Mouse (Mus musculus) embryonic facial prominence, embryonic 12.5 days (tissue): ENCODE measurements around the gene Snrnp25. TPM values are rescaled to one million over a fixed set of nuclear protein-coding genes. Genes with fewer than 3 reads are reported as not detected.
A peak's percentile ranks its signal among the peaks of the same experiment; 100 is the strongest.
"Not testable (repeated sequence)": the region's sequence is repeated elsewhere in the genome, so short reads cannot be mapped to it uniquely, and the experiment has no call there.

Experiments
- ATAC-seq: fragments of 200-750 bp; cut with Nextera tagmentation; 2 replicates; pipeline ENCODE4 v1.8.0; 2017; ENCODE audit not compliant: insufficient number of reproducible peaks, insufficient read depth, low FRiP score, low TSS enrichment
- H3K27ac ChIP-seq: fragments of 300-500 bp; sonication (generic); 2 replicates; pipeline ENCODE4 v1.5.1; 2016; ENCODE audit warnings: mild to moderate bottlenecking
- H3K27me3 ChIP-seq: fragments of 300-500 bp; sonication (generic); 2 replicates; pipeline ENCODE4 v1.6.1; 2016; ENCODE audit warnings: mild to moderate bottlenecking, moderate library complexity
- H3K36me3 ChIP-seq: fragments of 300-500 bp; sonication (generic); 2 replicates; pipeline ENCODE4 v1.6.1; 2016; ENCODE audit warnings: mild to moderate bottlenecking
- H3K4me1 ChIP-seq: fragments of 300-500 bp; sonication (generic); 2 replicates; pipeline ENCODE4 v1.6.1; 2016
- H3K4me2 ChIP-seq: fragments of 300-500 bp; sonication (generic); replicated peaks from 2 replicates; pipeline ENCODE4 v1.6.1; 2016; ENCODE audit warnings: mild to moderate bottlenecking, moderate library complexity
- H3K4me3 ChIP-seq: fragments of 300-500 bp; sonication (generic); 2 replicates; pipeline ENCODE4 v1.5.1; 2016; ENCODE audit warnings: mild to moderate bottlenecking
- H3K9ac ChIP-seq: fragments of 300-500 bp; sonication (generic); 2 replicates; pipeline ENCODE4 v1.6.1; 2016; ENCODE audit warnings: mild to moderate bottlenecking, moderate library complexity
- H3K9me3 ChIP-seq: fragments of 300-500 bp; sonication (generic); 2 replicates; pipeline ENCODE4 v1.6.1; 2016; ENCODE audit warnings: mild to moderate bottlenecking, moderate library complexity
- WGBS: fragments of 180-500 bp; shearing (Covaris S2); methylation state at CpG from one replicate; pipeline ENCODE4 v1.1.7; 2016; 5-methylcytosine and 5-hydroxymethylcytosine counted together
- polyA plus RNA-seq: library from polyadenylated mRNA; unstranded; fragments of >200 nt; fragmentation: Nextera tagmentation; extraction: Ambion mirVana; gene quantifications from 2 replicates; pipeline ENCODE4 v1.2.1, GENCODE M21; 2016

The Snrnp25 gene
- polyA plus RNA-seq, 1 experiment from 2014 or later, result 71.1 TPM

DNA sequence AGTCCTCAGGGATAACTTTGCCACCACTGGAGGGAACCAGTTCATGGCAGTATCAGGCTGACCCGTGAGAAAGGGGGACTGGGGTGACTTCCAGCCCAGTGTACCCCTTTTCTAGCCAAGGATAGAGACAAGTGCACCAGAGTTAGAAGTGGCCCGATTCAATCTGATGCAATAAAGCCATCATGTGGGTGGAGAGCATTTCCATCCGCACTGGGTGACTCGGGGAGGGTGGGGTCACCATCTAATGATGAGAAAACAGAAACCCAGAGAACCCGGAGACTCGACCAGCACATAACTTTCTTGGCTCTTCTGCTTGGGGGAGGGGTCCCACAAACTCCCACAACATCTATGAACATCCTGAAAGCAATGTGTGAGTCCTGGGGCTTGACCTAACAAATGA is 8.5 kb upstream of the Snrnp25 start:
- WGBS, result 73% methylated on average over 6 of the region's 6 CpGs
- H3K9ac ChIP-seq, result no peak overlapping the region
- no peak overlapping the region for H3K4me3 ChIP-seq
- no peaks in the 10 kb centered on the region for H3K9me3 ChIP-seq
- H3K36me3 ChIP-seq, result no peaks in the 10 kb centered on the region
- H3K4me1 ChIP-seq, result 0 out of 2 replicates have a peak, but pooled peaks cover 3% of the 10 kb centered on the region
- H3K4me2 ChIP-seq, result no peak overlapping the region
- no peak for ATAC-seq
- no peak overlapping the region for H3K27ac ChIP-seq
- 0 out of 2 replicates have a peak, but pooled peaks cover 3% of the 10 kb centered on the region for H3K27me3 ChIP-seq

DNA sequence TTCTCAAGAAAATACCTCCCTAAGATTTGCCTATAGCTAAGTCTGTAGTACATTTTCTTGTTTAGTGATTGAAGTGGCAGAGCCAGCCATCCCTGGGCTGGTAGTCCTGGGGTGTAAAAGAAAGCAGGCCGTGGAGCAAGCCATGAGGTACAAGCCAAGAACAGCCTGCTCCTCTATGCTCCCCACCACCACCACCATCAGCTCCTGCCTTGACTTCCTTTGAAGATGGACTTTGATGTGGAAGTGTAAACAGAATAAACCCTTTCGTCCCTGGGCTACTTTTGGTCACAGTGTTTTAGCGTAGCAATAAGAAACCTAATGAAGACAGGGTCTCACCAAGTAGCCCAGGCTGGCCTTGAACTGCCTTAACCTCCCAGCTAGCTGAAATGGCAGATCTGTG is 7.4 kb upstream of the Snrnp25 start:
- Histone ChIP-seq H3K27me3 (0 out of 2 replicates have a peak, but pooled peaks cover 3% of the 10 kb centered on the region), H3K36me3 (no peaks in the 10 kb centered on the region), H3K27ac (no peak overlapping the region), H3K9ac (no peak overlapping the region), H3K4me3 (no peak overlapping the region), H3K9me3 (no peaks in the 10 kb centered on the region), H3K4me2 (no peak overlapping the region), H3K4me1 (0 out of 2 replicates have a peak, but pooled peaks cover 3% of the 10 kb centered on the region)
- ATAC-seq, result no peak
- WGBS, result 50% methylated on average over 3 of the region's 3 CpGs

DNA sequence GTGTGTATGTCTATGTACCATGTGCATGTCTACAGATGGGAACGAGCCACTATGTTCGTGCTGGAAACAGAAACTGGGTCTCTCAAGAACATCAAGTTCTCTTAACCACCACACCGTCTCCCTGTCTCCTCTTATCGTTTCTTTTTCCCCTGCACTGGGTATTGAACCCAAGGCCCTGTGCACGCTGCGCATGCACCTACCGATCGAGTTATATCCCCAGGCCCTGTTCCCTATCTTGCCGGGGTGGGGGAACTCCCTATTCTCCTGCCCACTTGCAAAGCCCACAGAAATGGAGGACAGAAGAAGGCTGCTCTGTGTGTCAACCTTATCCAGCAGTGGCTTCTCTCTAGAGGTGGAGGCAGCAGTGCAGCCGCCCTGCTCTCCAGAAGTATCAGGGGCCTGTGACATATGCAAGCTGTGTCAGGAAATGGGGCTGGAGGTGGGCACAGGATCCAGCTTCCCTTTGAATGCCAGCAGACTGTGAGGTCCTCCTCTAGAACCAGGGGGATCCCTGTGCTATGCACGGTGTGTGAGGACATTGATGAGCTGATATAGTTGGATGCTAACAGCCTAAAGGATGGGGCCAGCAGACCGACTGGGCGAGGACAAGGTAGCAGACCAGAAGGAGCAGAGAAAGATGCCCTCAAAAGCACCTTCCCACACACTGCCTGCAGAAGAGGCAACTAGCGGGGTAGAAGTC is 6.8 kb upstream of the Snrnp25 start:
- Histone ChIP-seq H3K9me3 (no peaks in the 10 kb centered on the region), H3K4me1 (0 out of 2 replicates have a peak, but pooled peaks cover 3% of the 10 kb centered on the region), H3K4me3 (no peak overlapping the region), H3K4me2 (no peak overlapping the region), H3K36me3 (no peaks in the 10 kb centered on the region), H3K27ac (no peak overlapping the region), H3K9ac (no peak overlapping the region), H3K27me3 (0 out of 2 replicates have a peak, but pooled peaks cover 3% of the 10 kb centered on the region)
- 67% methylated on average over 14 of the region's 14 CpGs for WGBS
- no peak for ATAC-seq

DNA sequence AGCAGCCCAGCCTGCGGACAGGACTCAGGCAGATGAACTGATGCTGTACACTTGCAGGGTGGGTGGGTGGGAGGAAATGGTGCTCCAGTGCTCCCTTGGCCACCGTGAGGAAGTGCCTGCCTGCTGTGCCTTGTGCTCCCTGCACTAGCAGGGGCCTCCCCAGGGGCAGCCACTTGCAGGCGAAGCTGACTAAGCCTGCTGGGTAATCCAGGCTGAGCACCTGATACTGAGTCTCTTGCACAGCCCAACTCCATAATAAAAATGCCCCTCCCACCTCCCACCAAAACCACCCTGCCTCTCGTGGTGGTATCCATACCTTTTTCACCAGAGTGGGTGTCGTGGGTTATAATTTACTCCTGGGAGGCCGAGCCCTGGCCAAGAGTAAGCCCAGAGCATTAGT is 6.0 kb upstream of the Snrnp25 start:
- 42% methylated on average over 6 of the region's 6 CpGs for WGBS
- H3K9me3 ChIP-seq, result no peaks in the 10 kb centered on the region
- ATAC-seq, result no peak
- H3K4me3 ChIP-seq, result no peak overlapping the region
- no peaks in the 10 kb centered on the region for H3K36me3 ChIP-seq
- H3K9ac ChIP-seq, result 0 out of 2 replicates have a peak overlapping the region, but pooled peaks have one; percentile 10
- H3K27me3 ChIP-seq, result 0 out of 2 replicates have a peak, but pooled peaks cover 3% of the 10 kb centered on the region
- H3K4me1 ChIP-seq, result 0 out of 2 replicates have a peak, but pooled peaks cover 3% of the 10 kb centered on the region
- H3K4me2 ChIP-seq, result no peak overlapping the region
- H3K27ac ChIP-seq, result no peak overlapping the region

DNA sequence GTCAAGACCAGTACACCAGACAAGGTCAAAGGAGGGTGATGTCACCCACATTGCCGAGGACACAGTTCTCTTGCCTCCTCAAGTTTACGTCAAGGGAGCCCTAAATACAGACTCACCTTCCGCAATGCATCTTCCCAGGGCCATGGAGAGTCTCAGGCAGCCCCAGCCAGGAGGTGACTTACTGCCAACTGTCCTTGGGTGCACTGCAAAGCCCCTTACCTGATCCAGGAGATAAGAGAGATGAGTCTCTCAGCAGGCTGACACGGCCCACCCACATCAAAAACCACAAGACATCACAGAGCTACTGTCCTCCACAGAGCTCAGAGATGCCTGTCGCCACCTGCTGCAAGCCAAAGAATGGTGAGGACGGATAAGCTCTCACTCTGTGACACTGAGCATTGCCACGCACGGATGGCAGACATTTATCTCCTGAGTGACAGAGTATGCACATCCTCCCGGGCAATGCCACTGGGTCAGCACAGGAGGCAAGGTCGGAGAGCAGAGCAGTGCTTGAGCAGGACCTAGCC is 5.1 kb upstream of the Snrnp25 start, which contains the start of gene Il9r:
Il9r (minus strand) TSS at position 205 of the 527 bp plus-strand sequence.
- ATAC-seq, result no peak
- Histone ChIP-seq H3K27me3 (0 out of 2 replicates have a peak, but pooled peaks cover 3% of the 10 kb centered on the region), H3K9me3 (no peaks in the 10 kb centered on the region), H3K27ac (no peak within 1 kb of the TSS), H3K9ac (peak within 1 kb of the TSS; percentile 10; the same call in 1 of the 2 replicates), H3K4me3 (no peak within 1 kb of the TSS), H3K4me1 (peaks cover 8% of the 10 kb centered on the region; the same call in 1 of the 2 replicates), H3K36me3 (no peaks in the 10 kb centered on the region), H3K4me2 (no peak within 1 kb of the TSS)
- WGBS, result 75% methylated on average over 10 of the region's 10 CpGs

DNA sequence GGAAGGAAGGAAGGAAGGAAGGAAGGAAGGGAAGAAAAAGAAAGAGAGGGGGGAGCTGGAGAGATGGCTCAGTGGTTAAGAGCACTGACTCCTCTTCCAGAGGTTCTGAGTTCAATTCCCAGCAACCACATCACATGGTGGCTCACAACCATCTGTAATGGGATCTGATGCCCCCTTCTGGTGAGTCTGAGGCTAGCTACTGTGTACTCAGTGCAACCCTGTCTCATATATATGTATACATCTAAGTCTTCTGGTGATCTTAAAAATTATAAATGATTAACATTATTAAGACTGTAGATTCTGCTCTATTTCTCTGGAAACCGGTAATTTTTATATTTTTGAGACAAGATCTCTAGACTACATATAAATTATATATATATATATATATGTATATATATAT is 4.2 kb upstream of the Snrnp25 start:
- H3K9ac ChIP-seq, H3K4me2 ChIP-seq, H3K9me3 ChIP-seq, H3K27ac ChIP-seq, H3K4me3 ChIP-seq, ATAC-seq, H3K36me3 ChIP-seq, H3K27me3 ChIP-seq: not testable (repeated sequence)
- peaks cover 11% of the 10 kb centered on the region; the same call in 1 of the 2 replicates for H3K4me1 ChIP-seq
- WGBS, result 59% methylated on average over 1 of the region's 1 CpGs

DNA sequence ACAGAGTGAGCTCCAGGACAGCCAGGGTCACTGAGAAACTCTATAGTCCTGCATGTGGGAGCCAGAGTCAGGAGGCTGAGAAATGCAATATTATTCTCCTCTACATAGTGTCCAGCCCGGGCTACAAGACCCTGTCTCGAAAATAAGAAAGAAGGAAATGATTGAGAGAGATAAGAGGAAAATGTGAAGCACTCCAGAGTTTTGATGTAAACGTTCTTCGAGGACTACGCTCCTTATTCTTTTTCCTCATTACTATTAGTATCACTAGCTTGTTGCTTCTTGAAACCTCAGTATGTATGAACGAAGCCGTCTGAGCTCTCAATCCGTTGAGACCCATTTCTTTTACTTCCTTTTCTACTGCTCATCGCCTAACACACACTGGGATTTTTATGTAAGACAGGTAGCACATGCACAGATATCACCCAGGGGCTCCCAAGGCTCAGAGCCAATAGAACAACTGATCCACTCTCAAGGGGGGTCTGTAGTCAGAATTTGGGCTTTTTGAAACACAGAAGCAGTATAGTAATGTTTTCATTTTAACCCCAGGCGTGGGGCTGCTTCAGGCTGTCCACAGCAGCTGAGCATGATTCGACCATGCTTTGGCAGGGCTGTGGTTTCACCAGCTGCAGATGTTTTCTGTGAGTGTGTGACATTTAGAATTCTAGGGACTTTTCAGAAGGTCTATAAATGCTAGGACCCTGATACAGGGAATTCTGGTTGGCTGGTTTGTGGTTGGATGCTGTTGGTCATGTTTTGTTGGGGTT is 3.1 kb upstream of the Snrnp25 start:
- 79% methylated on average over 11 of the region's 11 CpGs for WGBS

DNA sequence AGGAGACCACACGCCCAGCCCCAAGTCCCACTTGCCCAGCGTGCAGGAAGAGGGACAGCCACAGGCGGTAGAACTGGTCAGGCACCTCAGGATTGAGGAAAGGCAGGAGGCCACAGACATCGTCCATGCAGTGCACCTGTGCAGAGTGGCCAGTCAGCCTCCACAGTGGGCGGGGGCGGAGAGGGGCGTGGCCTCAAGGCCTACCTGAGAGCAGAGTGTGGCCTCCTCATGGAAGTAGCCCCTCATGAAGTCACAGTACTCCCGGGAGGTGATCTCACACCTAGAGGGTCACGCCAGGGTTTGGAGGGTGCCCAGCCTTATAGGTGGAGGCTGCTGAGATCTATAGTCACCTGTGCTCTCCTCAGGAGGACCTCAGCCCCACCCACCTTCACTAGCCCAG is 5.4 kb downstream of the Snrnp25 start:
- Histone ChIP-seq H3K4me2 (no peak overlapping the region), H3K27me3 (no peaks in the 10 kb centered on the region), H3K27ac (no peak overlapping the region), H3K9ac (no peak overlapping the region), H3K36me3 (peaks cover 79% of the 10 kb centered on the region), H3K9me3 (no peaks in the 10 kb centered on the region), H3K4me3 (no peak overlapping the region), H3K4me1 (0 out of 2 replicates have a peak, but pooled peaks cover 3% of the 10 kb centered on the region)
- WGBS, result 84% methylated on average over 9 of the region's 9 CpGs
- ATAC-seq, result no peak

More for the DNA sequence above, 3.1 kb upstream of the Snrnp25 start:
- ATAC-seq, result no peak
- Histone ChIP-seq H3K4me2 (no peak overlapping the region), H3K36me3 (no peaks in the 10 kb centered on the region), H3K9me3 (no peaks in the 10 kb centered on the region), H3K27me3 (no peaks in the 10 kb centered on the region), H3K4me3 (no peak overlapping the region), H3K4me1 (peaks cover 11% of the 10 kb centered on the region; the same call in 1 of the 2 replicates), H3K27ac (no peak overlapping the region), H3K9ac (no peak overlapping the region)

DNA sequence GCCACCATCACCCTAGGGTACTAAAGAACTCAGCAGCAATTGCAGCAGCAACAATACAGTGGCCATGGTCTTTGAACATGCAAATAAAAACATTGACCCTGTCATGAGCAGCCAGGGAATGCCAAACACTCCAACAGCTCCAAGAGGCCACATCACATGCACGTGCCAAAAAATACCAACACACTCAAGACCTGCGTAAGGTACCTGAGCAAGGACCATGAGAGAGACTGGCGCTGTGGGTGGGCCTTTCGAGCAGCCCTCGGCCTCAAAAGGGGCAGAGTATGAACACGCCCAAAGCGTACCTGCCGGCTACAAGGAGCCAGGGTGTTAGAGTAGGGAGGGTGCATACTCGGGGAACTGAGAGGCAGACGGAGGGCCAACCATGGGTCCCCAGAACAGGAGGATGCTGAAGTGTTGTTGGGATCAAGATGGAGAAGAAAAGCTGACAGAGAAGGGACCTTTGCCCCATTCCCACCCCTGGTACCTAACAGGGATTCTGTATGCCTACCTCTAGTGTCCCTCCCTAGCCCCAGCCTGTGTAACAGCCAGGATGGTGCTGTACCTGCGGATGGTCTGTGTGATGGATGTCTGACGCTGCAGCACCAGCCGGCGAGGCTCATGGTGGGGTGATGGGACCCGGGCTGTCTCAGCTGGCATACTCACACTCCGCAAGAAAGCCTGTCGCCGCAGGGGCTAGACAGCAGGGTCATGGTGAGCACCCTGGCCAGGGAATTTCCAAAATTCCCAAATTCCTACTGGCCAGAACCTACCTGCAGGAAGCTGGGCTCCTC is 10.4 kb downstream of the Snrnp25 start:
- no peak overlapping the region for H3K4me3 ChIP-seq
- no peaks in the 10 kb centered on the region for H3K9me3 ChIP-seq
- 91% methylated on average over 18 of the region's 18 CpGs for WGBS
- H3K27ac ChIP-seq, result no peak overlapping the region
- no peak for ATAC-seq
- peaks cover 29% of the 10 kb centered on the region for H3K4me1 ChIP-seq
- peaks cover 46% of the 10 kb centered on the region for H3K36me3 ChIP-seq
- no peaks in the 10 kb centered on the region for H3K27me3 ChIP-seq
- no peak overlapping the region for H3K9ac ChIP-seq
- no peak overlapping the region for H3K4me2 ChIP-seq

DNA sequence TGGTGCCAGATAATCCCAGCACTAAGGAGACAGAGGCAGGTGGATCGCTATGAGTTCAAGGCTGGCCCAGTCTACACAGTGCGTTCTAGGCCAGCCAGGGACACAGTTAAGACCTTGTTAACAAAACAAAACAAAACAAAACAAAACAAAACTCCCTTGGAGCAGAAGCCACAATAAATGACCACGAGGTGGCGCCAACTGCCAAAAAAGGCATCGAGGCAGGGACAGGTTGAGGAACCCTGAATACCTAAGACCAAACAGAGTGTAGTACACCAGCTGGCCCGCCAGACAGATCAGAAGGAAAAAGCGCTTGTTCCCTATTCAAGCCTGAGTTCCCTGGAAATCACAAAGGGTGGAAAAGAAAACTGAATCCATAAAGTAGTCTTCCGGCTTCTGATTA is 11.6 kb downstream of the Snrnp25 start:
- H3K9ac ChIP-seq, result no peak overlapping the region
- peaks cover 35% of the 10 kb centered on the region for H3K4me1 ChIP-seq
- no peak overlapping the region for H3K27ac ChIP-seq
- H3K36me3 ChIP-seq, result peaks cover 35% of the 10 kb centered on the region
- ATAC-seq, result no peak
- WGBS, result 25% methylated on average over 8 of the region's 8 CpGs
- no peaks in the 10 kb centered on the region for H3K9me3 ChIP-seq
- H3K4me2 ChIP-seq, result no peak overlapping the region
- H3K27me3 ChIP-seq, result no peaks in the 10 kb centered on the region
- no peak overlapping the region for H3K4me3 ChIP-seq

DNA sequence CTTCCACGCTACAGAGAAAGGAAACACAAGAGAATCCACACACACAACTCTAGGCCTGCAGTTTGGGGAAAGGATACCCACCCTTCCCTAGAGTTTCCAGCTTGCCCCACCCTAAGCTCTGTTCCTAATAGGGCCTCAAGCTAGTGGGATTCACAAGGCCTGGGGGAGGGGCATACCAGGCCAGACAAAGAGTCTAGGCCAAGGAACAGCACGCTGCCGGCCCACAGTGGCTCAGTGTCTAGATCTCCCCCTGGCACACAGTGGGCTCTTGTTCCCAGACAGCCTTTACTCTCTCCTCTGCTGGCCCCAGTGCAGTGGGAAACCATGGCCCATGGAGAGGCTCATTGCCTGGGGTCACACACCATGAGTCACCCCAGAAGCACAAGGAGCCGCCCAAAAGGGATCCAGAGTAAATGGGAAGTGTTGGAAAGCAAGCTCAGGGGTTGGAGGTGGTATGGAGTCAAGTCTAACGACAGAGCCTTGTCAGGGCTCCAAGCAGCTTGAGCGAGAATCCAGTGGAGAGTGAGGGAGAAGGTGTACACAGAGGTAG is 13.4 kb downstream of the Snrnp25 start:
- peaks cover 47% of the 10 kb centered on the region for H3K4me1 ChIP-seq
- peak overlapping the region; percentile 15; the same call in 1 of the 2 replicates for H3K4me2 ChIP-seq
- peaks cover 4% of the 10 kb centered on the region; the same call in 1 of the 2 replicates for H3K27me3 ChIP-seq
- H3K4me3 ChIP-seq, result no peak overlapping the region
- WGBS, result 43% methylated on average over 6 of the region's 6 CpGs
- no peaks in the 10 kb centered on the region for H3K9me3 ChIP-seq
- H3K27ac ChIP-seq, result peak overlapping the region; percentile 69
- no peak for ATAC-seq
- H3K9ac ChIP-seq, result no peak overlapping the region; the same call in 1 of the 2 replicates
- peaks cover 17% of the 10 kb centered on the region for H3K36me3 ChIP-seq
